Mouse (Mus musculus) neutrophil, adult 5-6 weeks (primary cell): ENCODE results near the gene Pcsk2. TPM values are rescaled to one million over a fixed set of nuclear protein-coding genes. Genes with fewer than 3 reads are reported as not detected.

Source experiments
- ATAC-seq: fragments of 151-379, 151-347 bp; 2 replicates; pipeline ENCODE4 v1.8.0; 2017; ENCODE audit warnings: mild to moderate bottlenecking, moderate TSS enrichment; ENCODE audit not compliant: insufficient number of reproducible peaks, poor library complexity, low FRiP score, severe bottlenecking; ENCODE audit errors: extremely low read depth
- total RNA-seq: library from RNA; stranded (forward); fragments of 200-1000 nt; gene quantifications from 2 replicates; pipeline ENCODE4 v1.2.3, GENCODE M21; 2017

The Pcsk2 gene
- total RNA-seq, 1 experiment from 2014 or later: 0.12 TPM

- no peak for ATAC-seq
Observed at GRCm38 (mm10) chr2:143859166-143859565, 313.2 kb downstream of the Pcsk2 start.

GRCm38 (mm10) chr2:143862484-143863231 lies 316.7 kb downstream of the Pcsk2 start, which contains the start of gene Bfsp1:
Gene Bfsp1, minus strand, starts transcription at chr2:143863173.
- ATAC-seq: no peak

GRCm38 (mm10) chr2:143864600-143864999 lies 318.6 kb downstream of the Pcsk2 start:
- no peak for ATAC-seq
